18 mouse cellular contexts compared by ENCODE assay signal in the genomic region with DNA sequence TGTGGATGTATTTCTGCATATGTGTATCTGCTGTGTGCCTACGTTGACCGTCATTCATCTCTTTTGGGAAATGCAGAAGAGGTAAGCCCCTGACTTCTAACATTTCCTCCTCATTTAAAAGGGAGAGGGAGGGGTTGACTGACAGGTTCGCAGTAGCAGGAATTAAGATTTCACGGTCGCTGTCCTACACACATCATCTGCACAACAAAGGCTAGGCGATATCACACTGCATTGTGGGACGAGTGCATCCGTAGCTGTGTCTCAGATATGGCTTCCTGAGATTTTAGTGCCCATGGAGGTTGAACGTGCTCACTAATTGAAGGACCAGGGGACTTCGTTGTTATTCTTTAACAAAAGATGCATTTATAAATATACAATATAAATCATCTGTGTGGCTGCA.
DNase-seq lines count a peak whose midpoint lies in the region; ATAC-seq and TF ChIP-seq lines count a peak whose summit lies in the region.
"Had no signal": no experiment of that assay in that cellular context is flagged by ENCODE, and none has a peak within 500 bp of the region (broad histone marks: within the 10 kb centered on the region; RNA-seq: fewer than 3 reads in every experiment).

No protein-coding gene starts in this region.

- 33% methylated on average over 10 of the region's 10 CpGs for WGBS in forebrain, embryonic 16.5 days
- WGBS in hindbrain, postnatal 0 days: 14% methylated on average over 10 of the region's 10 CpGs
- WGBS in midbrain, postnatal 0 days: 17% methylated on average over 10 of the region's 10 CpGs
- 64% methylated on average over 10 of the region's 10 CpGs for WGBS in kidney, embryonic 14.5 days

- no peak for TF ChIP-seq CTCF in hindbrain, postnatal 0 days (IDR thresholded peaks at IDR 0.05; ENCODE audit: low read depth)
- TF ChIP-seq CTCF in midbrain, postnatal 0 days (IDR thresholded peaks at IDR 0.05): no peak

- H3K9ac ChIP-seq in forebrain, embryonic 16.5 days (replicated peaks; ENCODE audit: low read depth, low read length): no peak overlapping the region
- no peak overlapping the region for H3K9ac ChIP-seq in hindbrain, postnatal 0 days (replicated peaks; ENCODE audit: low read length)
- no peak overlapping the region for H3K9ac ChIP-seq in midbrain, postnatal 0 days (replicated peaks; ENCODE audit: low read length, poor library complexity, severe bottlenecking)
- H3K9ac ChIP-seq in kidney, embryonic 14.5 days (ENCODE audit: low read depth, low read length): no peak overlapping the region
- H3K9ac ChIP-seq: embryonic facial prominence, embryonic 13.5 days; liver, embryonic 14.5 days had no signal

- H3K9me3 ChIP-seq in forebrain, embryonic 16.5 days (ENCODE audit: control insufficient read depth, low read length): no peaks in the 10 kb centered on the region
- no peaks in the 10 kb centered on the region for H3K9me3 ChIP-seq in hindbrain, postnatal 0 days (ENCODE audit: low read length)
- no peaks in the 10 kb centered on the region for H3K9me3 ChIP-seq in midbrain, postnatal 0 days (ENCODE audit: low read length)
- H3K9me3 ChIP-seq in kidney, embryonic 14.5 days (ENCODE audit: control insufficient read depth, low read length): no peaks in the 10 kb centered on the region
- H3K9me3 ChIP-seq: embryonic facial prominence, embryonic 13.5 days had no signal

- H3K27me3 ChIP-seq in forebrain, embryonic 16.5 days (replicated peaks; ENCODE audit: control insufficient read depth, insufficient read depth, low read length): no peaks in the 10 kb centered on the region
- no peaks in the 10 kb centered on the region for H3K27me3 ChIP-seq in hindbrain, postnatal 0 days (ENCODE audit: insufficient read depth, low read length)
- no peaks in the 10 kb centered on the region for H3K27me3 ChIP-seq in midbrain, postnatal 0 days (ENCODE audit: insufficient read depth, low read length)
- no peaks in the 10 kb centered on the region for H3K27me3 ChIP-seq in kidney, embryonic 14.5 days (ENCODE audit: control insufficient read depth, insufficient read depth, low read length)
- H3K27me3 ChIP-seq: embryonic facial prominence, embryonic 13.5 days had no signal

- no peaks in the 10 kb centered on the region for H3K36me3 ChIP-seq in forebrain, embryonic 16.5 days (ENCODE audit: control insufficient read depth, insufficient read depth)
- H3K36me3 ChIP-seq in hindbrain, postnatal 0 days (ENCODE audit: insufficient read depth, low read length): no peaks in the 10 kb centered on the region
- no peaks in the 10 kb centered on the region for H3K36me3 ChIP-seq in midbrain, postnatal 0 days (ENCODE audit: insufficient read depth, low read length)
- H3K36me3 ChIP-seq in kidney, embryonic 14.5 days (ENCODE audit: control insufficient read depth, insufficient read depth, low read length): no peaks in the 10 kb centered on the region
- H3K36me3 ChIP-seq: embryonic facial prominence, embryonic 13.5 days had no signal

- peaks cover 16% of the 10 kb centered on the region for H3K4me1 ChIP-seq in forebrain, embryonic 16.5 days (replicated peaks; ENCODE audit: control insufficient read depth, insufficient read depth, low read length)
- no peaks in the 10 kb centered on the region; the same call in 1 of the 2 replicates for H3K4me1 ChIP-seq in hindbrain, postnatal 0 days (ENCODE audit: insufficient read depth, low read length)
- H3K4me1 ChIP-seq in midbrain, postnatal 0 days (ENCODE audit: insufficient read depth, low read length): peaks cover 8% of the 10 kb centered on the region
- H3K4me1 ChIP-seq in kidney, embryonic 14.5 days (ENCODE audit: control insufficient read depth, insufficient read depth, low read length): no peaks in the 10 kb centered on the region

- H3K27ac ChIP-seq in forebrain, embryonic 16.5 days (ENCODE audit: low read length): peak overlapping the region; percentile 53
- H3K27ac ChIP-seq in hindbrain, postnatal 0 days: peak overlapping the region; percentile 16; the same call in 1 of the 2 replicates
- 0 out of 2 replicates have a peak overlapping the region, but pooled peaks have one; percentile 47 for H3K27ac ChIP-seq in midbrain, postnatal 0 days (ENCODE audit: low read depth, low read length)
- H3K27ac ChIP-seq in kidney, embryonic 14.5 days (ENCODE audit: low read depth, low read length): no peak overlapping the region
- H3K27ac ChIP-seq: embryonic facial prominence, embryonic 13.5 days; heart, adult 2 months; liver, embryonic 14.5 days had no signal

- DNase-seq in heart, adult 11 months: peak; percentile 51
- no peak for DNase-seq in heart, adult 18-20 months
- peak; percentile 30 for DNase-seq in hindbrain, postnatal 0 days (ENCODE audit: low spot score)
- DNase-seq in midbrain, postnatal 0 days (ENCODE audit: low spot score): no peak
- no peak for DNase-seq in left cerebral cortex, adult 18-20 months (ENCODE audit: low spot score in 2 of 2)
- DNase-seq: adrenal gland, postnatal 14 days; B cell, adult 2 months; cerebellum, adult 18-20 months; cerebellum, postnatal 36 days; heart, adult 2 months; kidney, adult 2 months; kidney, postnatal 36 days; thymus, postnatal 4 days had no signal

- ATAC-seq in forebrain, embryonic 16.5 days: peak; percentile 47; the same call in 1 of the 2 replicates
- 0 out of 2 replicates have a peak, but pooled peaks have one; percentile 39 for ATAC-seq in hindbrain, postnatal 0 days
- ATAC-seq in midbrain, postnatal 0 days (ENCODE audit: low FRiP score): peak; percentile 74
- ATAC-seq in kidney, embryonic 14.5 days (ENCODE audit: low FRiP score, low TSS enrichment): no peak

- H3K4me3 ChIP-seq in forebrain, embryonic 16.5 days (replicated peaks; ENCODE audit: low read length): no peak overlapping the region
- H3K4me3 ChIP-seq in hindbrain, postnatal 0 days (ENCODE audit: low read length): no peak overlapping the region
- no peak overlapping the region for H3K4me3 ChIP-seq in midbrain, postnatal 0 days (ENCODE audit: low read depth, low read length)
- no peak overlapping the region for H3K4me3 ChIP-seq in kidney, embryonic 14.5 days (ENCODE audit: low read length)
- H3K4me3 ChIP-seq: embryonic facial prominence, embryonic 13.5 days; heart, adult 2 months; myocyte had no signal

- H3K4me2 ChIP-seq in forebrain, embryonic 16.5 days (ENCODE audit: low read length): peak overlapping the region; percentile 7
- no peak overlapping the region for H3K4me2 ChIP-seq in hindbrain, postnatal 0 days (ENCODE audit: low read depth, low read length)
- H3K4me2 ChIP-seq in midbrain, postnatal 0 days (ENCODE audit: low read depth, low read length, poor library complexity, severe bottlenecking): no peak overlapping the region
- no peak overlapping the region for H3K4me2 ChIP-seq in kidney, embryonic 14.5 days (replicated peaks; ENCODE audit: low read depth, low read length)
- H3K4me2 ChIP-seq: embryonic facial prominence, embryonic 13.5 days had no signal

Comparison
In these comparisons a context has a peak if more than half of its experiments do, and no peak if none do; other contexts are left out.
1. DNase-seq: peak in heart, adult 11 months (single experiment) and hindbrain, postnatal 0 days (single experiment); none in heart, adult 18-20 months (0 of 2), midbrain, postnatal 0 days (single experiment) and left cerebral cortex, adult 18-20 months (0 of 2).